Mouse (Mus musculus): Measurements from ENCODE around the gene Etnk2.

The Etnk2 gene

GRCm38 (mm10) chr1:133353371-133353809 lies 10.0 kb upstream of the Etnk2 start:
- DNase-seq = peak; percentile 78 to 89

GRCm38 (mm10) chr1:133355469-133355868 lies 7.9 kb upstream of the Etnk2 start:
- no peak for DNase-seq

GRCm38 (mm10) chr1:133355912-133356311 lies 7.5 kb upstream of the Etnk2 start:
- no peak for DNase-seq

GRCm38 (mm10) chr1:133356330-133356729 lies 7.0 kb upstream of the Etnk2 start:
- no peak for DNase-seq

- DNase-seq = no peak
These were observed 2.4 kb upstream of the Etnk2 start for GRCm38 (mm10) chr1:133361006-133361405.

GRCm38 (mm10) chr1:133362103-133362502 lies 1.3 kb upstream of the Etnk2 start:
- no peak for DNase-seq

GRCm38 (mm10) chr1:133364022-133364630 lies 754 bp downstream of the Etnk2 start:
- no peak for DNase-seq

GRCm38 (mm10) chr1:133364890-133365289 lies 1.5 kb downstream of the Etnk2 start:
- no peak for DNase-seq

- no peak for DNase-seq
These were observed 3.7 kb downstream of the Etnk2 start for GRCm38 (mm10) chr1:133366951-133367605.

- DNase-seq = no peak
These were observed 4.5 kb downstream of the Etnk2 start for GRCm38 (mm10) chr1:133367606-133368488.

- no peak for DNase-seq
These were observed 5.3 kb downstream of the Etnk2 start for GRCm38 (mm10) chr1:133368644-133369043.

- no peak for DNase-seq
These were observed 7.0 kb downstream of the Etnk2 start for GRCm38 (mm10) chr1:133370352-133370751.

- no peak for DNase-seq
These were observed 8.1 kb downstream of the Etnk2 start for GRCm38 (mm10) chr1:133371431-133371830.

- DNase-seq = no peak
These were observed 8.7 kb downstream of the Etnk2 start for GRCm38 (mm10) chr1:133372113-133372512.

- DNase-seq = peak; percentile 90 to 93
These were observed 12.4 kb downstream of the Etnk2 start for GRCm38 (mm10) chr1:133375696-133376346.

- DNase-seq = no peak
These were observed 14.2 kb downstream of the Etnk2 start for GRCm38 (mm10) chr1:133377547-133377946.

- DNase-seq = no peak
These were observed 16.0 kb downstream of the Etnk2 start for GRCm38 (mm10) chr1:133379254-133379985.

GRCm38 (mm10) chr1:133379986-133380320 lies 16.6 kb downstream of the Etnk2 start:
- DNase-seq = no peak

- DNase-seq = peak; percentile 58 to 78
These were observed 17.1 kb downstream of the Etnk2 start for GRCm38 (mm10) chr1:133380347-133381065.

- no peak for DNase-seq
These were observed 18.6 kb downstream of the Etnk2 start for GRCm38 (mm10) chr1:133382008-133382407.

GRCm38 (mm10) chr1:133382552-133383155 lies 19.3 kb downstream of the Etnk2 start:
- no peak for DNase-seq

Data from kidney, adult 8-10 months (tissue).